Mouse (Mus musculus): ENCODE data around the gene Adamts16. TPM values are rescaled to one million over a fixed set of nuclear protein-coding genes. Genes with fewer than 3 reads are reported as not detected.

Gene Adamts16
- polyA plus RNA-seq, 1 experiment, result 1.2 TPM

DNA sequence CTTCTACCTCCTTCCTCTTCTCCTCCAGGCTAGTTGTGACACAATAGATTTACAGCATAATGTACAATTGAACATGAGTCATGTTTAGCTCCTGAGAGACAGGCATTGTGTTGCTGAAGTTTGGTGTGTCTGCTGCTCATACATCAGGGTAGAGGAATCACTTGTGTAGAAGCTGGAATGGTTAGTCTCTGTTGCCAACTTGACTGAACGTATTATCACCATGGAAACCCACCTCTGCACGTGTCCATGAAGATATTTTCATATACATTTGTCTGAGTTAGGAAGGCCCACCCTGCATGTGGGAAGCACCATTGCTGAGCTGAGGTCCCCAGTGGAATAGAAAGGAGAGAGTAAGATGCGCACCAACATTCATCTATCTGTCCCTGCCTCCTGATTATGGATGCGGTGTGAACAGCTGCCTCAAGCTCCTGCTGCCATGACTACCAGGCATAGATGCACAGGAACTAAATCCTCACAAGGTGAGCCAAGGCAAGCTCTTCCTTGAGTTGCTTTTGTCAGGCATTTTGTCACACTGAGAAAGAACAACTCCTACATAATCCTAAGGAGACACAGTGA, 142.7 kb downstream of the Adamts16 start:
- Histone ChIP-seq H3K4me3 (ENCODE audit: insufficient read depth, low read depth, low read length) (no peak overlapping the region), H3K4me1 (ENCODE audit: control insufficient read depth, insufficient read depth, low read length) (no peaks in the 10 kb centered on the region), H3K27ac (ENCODE audit: insufficient read depth, low read depth, low read length) (no peak overlapping the region), H3K36me3 (ENCODE audit: control insufficient read depth, insufficient read depth, low read length) (no peaks in the 10 kb centered on the region), H3K27me3 (replicated peaks; ENCODE audit: control insufficient read depth, insufficient read depth, low read length) (no peaks in the 10 kb centered on the region)
- no peak for TF ChIP-seq POLR2A (IDR thresholded peaks at IDR 0.05; ENCODE audit: low read depth, low read length)
- no peak for TF ChIP-seq CTCF (conservative IDR thresholded peaks at IDR 0.05; ENCODE audit: insufficient read depth, insufficient read length, low read depth, low read length)
- WGBS, result 80% methylated on average over 4 of the region's 4 CpGs
- DNase-seq, result no peak

DNA sequence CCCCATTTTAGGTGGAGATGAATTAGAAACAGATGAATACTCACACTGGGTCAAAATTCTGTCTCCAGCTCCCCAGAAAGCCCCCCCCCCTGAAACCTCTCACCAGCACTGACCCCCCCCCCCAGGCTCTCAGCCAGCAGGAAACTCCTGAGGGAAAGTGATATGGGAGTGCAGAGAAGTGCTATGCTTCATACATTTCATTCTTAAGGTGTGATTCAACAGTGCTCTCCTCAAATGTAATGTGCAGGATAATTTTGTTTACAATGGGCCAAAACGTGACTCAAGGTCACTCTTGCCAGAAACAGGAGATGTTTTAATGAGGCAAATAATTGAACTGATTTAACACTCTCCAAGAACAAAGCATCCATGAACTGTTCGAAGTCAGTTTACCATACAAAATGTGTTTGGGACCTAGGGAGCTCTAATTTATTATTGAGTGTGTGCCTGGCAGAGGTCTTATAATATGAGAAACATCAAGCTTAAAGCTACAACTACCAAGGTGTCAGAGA, 152.1 kb downstream of the Adamts16 start:
- Histone ChIP-seq H3K4me3 (ENCODE audit: insufficient read depth, low read depth, low read length) (no peak overlapping the region), H3K27me3 (replicated peaks; ENCODE audit: control insufficient read depth, insufficient read depth, low read length) (no peaks in the 10 kb centered on the region; the same call in 1 of the 2 replicates), H3K27ac (ENCODE audit: insufficient read depth, low read depth, low read length) (no peak overlapping the region), H3K4me1 (ENCODE audit: control insufficient read depth, insufficient read depth, low read length) (no peaks in the 10 kb centered on the region), H3K36me3 (ENCODE audit: control insufficient read depth, insufficient read depth, low read length) (no peaks in the 10 kb centered on the region)
- no peak for DNase-seq
- WGBS, result 18% methylated on average over 2 of the region's 2 CpGs
- no peak for TF ChIP-seq CTCF (conservative IDR thresholded peaks at IDR 0.05; ENCODE audit: insufficient read depth, insufficient read length, low read depth, low read length)
- no peak for TF ChIP-seq POLR2A (IDR thresholded peaks at IDR 0.05; ENCODE audit: low read depth, low read length)

DNA sequence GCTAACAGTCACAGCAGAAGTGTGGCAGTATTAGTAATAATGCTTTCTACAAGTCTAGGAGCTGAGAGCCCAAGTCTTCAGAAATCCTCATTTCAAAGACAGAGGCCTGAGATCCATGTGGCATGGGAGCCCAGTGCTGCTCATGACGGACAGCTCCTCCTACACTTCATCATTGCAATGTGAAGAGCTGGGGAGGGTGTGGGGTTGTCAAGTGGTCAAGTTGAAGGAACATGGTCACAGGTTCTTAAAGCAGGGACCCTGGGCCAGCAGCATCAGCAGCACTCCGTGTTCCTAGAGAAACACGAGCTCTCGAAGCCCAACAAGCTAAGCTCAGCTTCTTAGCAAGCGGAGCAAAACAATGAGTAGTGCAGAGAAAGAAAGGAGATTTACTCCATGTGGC, 155.8 kb downstream of the Adamts16 start:
- WGBS, result 74% methylated on average over 5 of the region's 5 CpGs
- Histone ChIP-seq H3K27ac (ENCODE audit: insufficient read depth, low read depth, low read length) (no peak overlapping the region), H3K36me3 (ENCODE audit: control insufficient read depth, insufficient read depth, low read length) (no peaks in the 10 kb centered on the region), H3K27me3 (replicated peaks; ENCODE audit: control insufficient read depth, insufficient read depth, low read length) (no peaks in the 10 kb centered on the region), H3K4me3 (ENCODE audit: insufficient read depth, low read depth, low read length) (no peak overlapping the region), H3K4me1 (ENCODE audit: control insufficient read depth, insufficient read depth, low read length) (no peaks in the 10 kb centered on the region)
- no peak for DNase-seq
- TF ChIP-seq CTCF (conservative IDR thresholded peaks at IDR 0.05; ENCODE audit: insufficient read depth, insufficient read length, low read depth, low read length), result no peak
- TF ChIP-seq POLR2A (IDR thresholded peaks at IDR 0.05; ENCODE audit: low read depth, low read length), result no peak

DNA sequence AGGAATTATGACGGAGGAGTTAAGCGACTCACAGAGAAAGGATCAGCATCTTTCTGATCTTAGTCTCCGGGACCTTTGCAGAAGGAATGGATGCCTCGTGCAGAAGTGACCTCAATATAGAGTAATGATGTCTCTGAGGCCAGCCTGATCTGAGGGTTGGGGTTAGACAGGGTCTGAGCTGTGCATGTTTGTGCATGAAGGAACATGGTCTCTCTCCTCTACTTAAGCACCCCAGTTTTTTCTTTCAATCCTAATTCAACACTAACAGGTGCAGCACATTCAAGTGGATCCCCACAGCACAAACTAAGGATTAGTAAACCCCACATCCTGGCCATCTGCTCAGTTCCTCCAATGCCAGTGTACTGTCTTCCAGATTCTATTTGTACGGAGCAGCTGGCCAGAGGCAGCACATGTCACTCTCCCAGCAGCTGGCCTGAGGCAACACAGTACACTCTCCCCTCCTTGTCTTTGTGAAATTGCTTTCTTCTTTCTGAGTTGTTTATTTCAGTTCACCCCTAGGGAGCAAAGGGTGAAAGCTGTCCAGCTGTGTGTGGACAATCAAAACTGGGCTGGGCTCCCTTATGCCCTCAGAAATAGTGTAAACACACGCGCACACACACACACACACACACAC, 156.5 kb downstream of the Adamts16 start:
- Histone ChIP-seq H3K27me3 (replicated peaks; ENCODE audit: control insufficient read depth, insufficient read depth, low read length) (no peaks in the 10 kb centered on the region), H3K27ac (ENCODE audit: insufficient read depth, low read depth, low read length) (no peak overlapping the region), H3K36me3 (ENCODE audit: control insufficient read depth, insufficient read depth, low read length) (no peaks in the 10 kb centered on the region), H3K4me3 (ENCODE audit: insufficient read depth, low read depth, low read length) (no peak overlapping the region), H3K4me1 (ENCODE audit: control insufficient read depth, insufficient read depth, low read length) (no peaks in the 10 kb centered on the region)
- DNase-seq, result no peak
- WGBS, result 72% methylated on average over 7 of the region's 7 CpGs
- TF ChIP-seq CTCF (conservative IDR thresholded peaks at IDR 0.05; ENCODE audit: insufficient read depth, insufficient read length, low read depth, low read length) (no peak), POLR2A (IDR thresholded peaks at IDR 0.05; ENCODE audit: low read depth, low read length) (no peak)

DNA sequence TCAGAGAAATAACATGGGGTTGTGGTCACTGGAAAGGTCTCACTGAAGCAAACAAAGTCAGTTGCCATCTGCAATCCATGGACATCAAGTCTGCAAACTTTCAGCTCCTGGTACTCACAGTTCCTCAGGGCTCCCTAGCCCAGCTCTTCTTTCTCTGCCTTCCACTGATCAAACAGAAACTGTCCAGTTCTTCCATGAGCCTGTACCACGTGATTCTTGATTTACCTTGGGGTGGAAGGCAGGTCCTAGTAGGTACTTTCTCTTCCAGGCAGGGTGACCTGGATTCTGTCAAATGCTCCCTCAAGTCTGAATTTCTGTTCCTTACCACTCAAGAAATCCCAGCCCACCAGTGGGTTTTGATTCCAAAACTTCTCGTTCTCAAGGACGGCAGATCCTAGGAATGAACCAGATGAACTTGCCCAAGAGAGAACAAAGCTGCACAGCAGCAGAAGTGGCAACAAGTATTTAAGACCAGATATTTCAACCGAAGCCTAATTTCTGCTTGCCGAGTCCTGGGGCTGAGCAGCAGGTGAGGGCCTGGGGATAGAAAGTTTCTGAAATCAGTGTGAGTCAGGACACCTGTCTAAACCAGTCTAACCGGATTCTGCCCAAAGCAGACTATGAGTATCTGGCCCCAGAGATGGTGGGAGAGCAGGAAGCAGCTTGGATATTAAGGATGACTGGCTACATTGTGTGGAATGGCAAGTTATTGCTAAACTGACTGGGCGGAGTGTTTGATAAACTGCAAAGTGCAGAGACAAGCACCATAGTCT, 160.0 kb downstream of the Adamts16 start:
- no peak for DNase-seq
- no peak for TF ChIP-seq CTCF (conservative IDR thresholded peaks at IDR 0.05; ENCODE audit: insufficient read depth, insufficient read length, low read depth, low read length)
- TF ChIP-seq POLR2A (IDR thresholded peaks at IDR 0.05; ENCODE audit: low read depth, low read length), result no peak
- 70% methylated on average over 7 of the region's 7 CpGs for WGBS
- Histone ChIP-seq H3K27ac (ENCODE audit: insufficient read depth, low read depth, low read length) (no peak overlapping the region), H3K4me3 (ENCODE audit: insufficient read depth, low read depth, low read length) (no peak overlapping the region), H3K27me3 (replicated peaks; ENCODE audit: control insufficient read depth, insufficient read depth, low read length) (no peaks in the 10 kb centered on the region), H3K36me3 (ENCODE audit: control insufficient read depth, insufficient read depth, low read length) (no peaks in the 10 kb centered on the region), H3K4me1 (ENCODE audit: control insufficient read depth, insufficient read depth, low read length) (no peaks in the 10 kb centered on the region)

DNA sequence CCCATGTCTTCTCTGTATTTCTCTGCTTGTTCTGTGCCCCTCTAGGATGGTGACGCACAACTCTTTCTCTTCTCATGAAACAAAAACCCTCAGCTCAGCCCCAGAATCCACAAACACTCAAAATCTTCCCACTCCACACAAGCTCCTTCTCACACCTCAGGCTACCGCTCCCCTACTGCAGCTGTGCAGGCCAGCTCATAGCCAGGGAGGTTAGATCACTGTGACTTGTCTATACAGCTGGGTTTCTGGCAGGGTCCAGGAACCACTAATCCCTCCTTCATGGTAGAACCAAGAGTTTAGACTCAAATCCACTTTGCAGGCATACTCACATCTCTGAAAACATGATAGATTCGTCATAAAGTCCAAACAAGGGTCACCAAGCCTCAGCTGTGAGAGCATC, 161.3 kb downstream of the Adamts16 start:
- DNase-seq, result no peak
- Histone ChIP-seq H3K27me3 (replicated peaks; ENCODE audit: control insufficient read depth, insufficient read depth, low read length) (no peaks in the 10 kb centered on the region), H3K4me3 (ENCODE audit: insufficient read depth, low read depth, low read length) (no peak overlapping the region), H3K4me1 (ENCODE audit: control insufficient read depth, insufficient read depth, low read length) (no peaks in the 10 kb centered on the region), H3K27ac (ENCODE audit: insufficient read depth, low read depth, low read length) (no peak overlapping the region), H3K36me3 (ENCODE audit: control insufficient read depth, insufficient read depth, low read length) (no peaks in the 10 kb centered on the region)
- 89% methylated on average over 3 of the region's 3 CpGs for WGBS
- TF ChIP-seq CTCF (conservative IDR thresholded peaks at IDR 0.05; ENCODE audit: insufficient read depth, insufficient read length, low read depth, low read length) (no peak), POLR2A (IDR thresholded peaks at IDR 0.05; ENCODE audit: low read depth, low read length) (no peak)

Other genes starting within 250 kb of the Adamts16 start
- gene Ice1, start 204.2 kb downstream of the Adamts16 start, polyA plus RNA-seq (2012; rRNA removed), result 15.4 and 17.1 TPM in 2 replicates

Measured in kidney, adult 2 months (tissue).